Mouse (Mus musculus) erythroblast, embryonic 14.5 days (primary cell): ENCODE data around the gene Preb.

ENCODE experiments used
- GATA1 ChIP-seq: IDR thresholded peaks from 2 replicates; pipeline ENCODE4 v1.6.1; 2012; ENCODE audit warnings: low read length, inconsistent platforms, mixed read lengths
- TAL1 ChIP-seq: IDR thresholded peaks from 3 replicates; pipeline ENCODE4 v1.6.1; 2012; ENCODE audit warnings: low read length, inconsistent platforms, mixed read lengths

GRCm38 (mm10) chr5:30933705-30934104 is 26.5 kb downstream of the Preb start:
- TF ChIP-seq TAL1: no peak
- no peak for TF ChIP-seq GATA1
